Mouse (Mus musculus): ENCODE measurements around the gene Syn3.

GRCm38 (mm10) chr10:86513801-86514200 is 15.1 kb upstream of the Syn3 start:
- TF ChIP-seq CTCF (IDR thresholded peaks at IDR 0.05; ENCODE audit: low read depth) = no peak
- no peak for TF ChIP-seq EP300 (IDR thresholded peaks at IDR 0.05; ENCODE audit: low read depth)
